Comparison of ENCODE assay signal across 24 mouse cellular contexts in the genomic region with DNA sequence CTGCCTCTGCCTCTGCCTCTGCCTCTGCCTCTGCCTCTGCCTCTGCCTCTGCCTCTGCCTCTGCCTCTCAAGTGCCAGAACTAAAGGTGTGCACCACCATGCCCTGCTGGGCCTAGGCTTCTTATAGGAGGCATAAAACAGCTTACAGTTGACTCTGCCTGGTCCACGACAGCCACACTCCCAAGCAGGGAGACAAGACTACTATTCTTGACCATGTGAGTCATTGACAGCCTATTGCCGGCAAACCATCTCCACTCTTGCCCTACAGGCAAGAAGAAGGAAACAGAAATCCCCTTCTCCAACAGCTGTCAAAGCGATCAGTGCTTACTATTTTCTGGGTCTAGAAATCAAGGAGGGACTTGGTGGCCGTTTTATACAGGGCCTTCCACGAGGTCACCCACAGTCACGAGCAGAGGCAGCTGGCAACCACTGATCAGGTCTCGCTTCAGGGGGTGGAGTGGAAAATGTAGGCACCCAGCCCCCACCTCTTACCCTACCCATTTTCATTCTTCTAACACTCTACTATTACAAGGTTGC. TPM values are rescaled to one million over a fixed set of nuclear protein-coding genes. Genes with fewer than 3 reads are reported as not detected.
DNase-seq lines count a peak whose midpoint lies in the region; ATAC-seq and TF ChIP-seq lines count a peak whose summit lies in the region.
"Had no signal": no experiment of that assay in that cellular context is flagged by ENCODE, and none has a peak within 500 bp of the region (broad histone marks: within the 10 kb centered on the region; RNA-seq: fewer than 3 reads in every experiment).

No protein-coding gene starts in this region.

- no peak overlapping the region for H3K4me2 ChIP-seq in myocyte (ENCODE audit: low read depth)
- H3K4me2 ChIP-seq: embryonic facial prominence, embryonic 13.5 days; embryonic facial prominence, embryonic 15.5 days; forebrain, embryonic 12.5 days had no signal

- no peak overlapping the region for H3K4me3 ChIP-seq in myocyte
- H3K4me3 ChIP-seq: embryonic facial prominence, embryonic 13.5 days; embryonic facial prominence, embryonic 15.5 days; erythroblast, embryonic 14.5 days; forebrain, embryonic 10.5 days; forebrain, embryonic 12.5 days had no signal

- H3K27me3 ChIP-seq in myocyte (ENCODE audit: control insufficient read depth, insufficient read depth, insufficient read length), result no peaks in the 10 kb centered on the region
- H3K27me3 ChIP-seq: embryonic facial prominence, embryonic 13.5 days; embryonic facial prominence, embryonic 15.5 days; forebrain, embryonic 12.5 days; Patski had no signal

- no peaks in the 10 kb centered on the region for H3K36me3 ChIP-seq in myocyte (ENCODE audit: control insufficient read depth, insufficient read depth)
- H3K36me3 ChIP-seq: embryonic facial prominence, embryonic 13.5 days; embryonic facial prominence, embryonic 15.5 days; forebrain, embryonic 10.5 days; forebrain, embryonic 12.5 days had no signal

- DNase-seq in frontal cortex, postnatal 10 days (ENCODE audit: low spot score in 2 of 2), result no peak
- DNase-seq in MN1 (ENCODE audit: low spot score), result no peak
- no peak for DNase-seq in layer of hippocampus, adult 11-12 months (ENCODE audit: low spot score)
- DNase-seq: adrenal gland, adult 8-10 months; adrenal gland, postnatal 14 days; adrenal gland, postnatal 36 days; cerebellum, adult 11 months; cerebellum, adult 18-20 months; cerebellum, adult 8-10 months; cerebellum, adult 9-11 months; cerebellum, postnatal 14 days; cerebellum, postnatal 36 days; embryo, embryonic 11 days had no signal

- no peak overlapping the region for H3ac ChIP-seq in myocyte (ENCODE audit: control insufficient read depth, insufficient read length)

- ATAC-seq in frontal cortex, adult (ENCODE audit: low TSS enrichment), result peak; percentile 51; the same call in 1 of the 2 replicates
- ATAC-seq: activated CD4-positive, CD25-positive, alpha-beta regulatory T cell, adult 4 months; forebrain, embryonic 14.5 days; forebrain, embryonic 16.5 days; Patski had no signal

- TF ChIP-seq POLR2A in myocyte (IDR thresholded peaks at IDR 0.05; ENCODE audit: insufficient read length, low read depth), result no peak

- no peaks in the 10 kb centered on the region for H3K79me2 ChIP-seq in myocyte (ENCODE audit: control insufficient read depth, insufficient read depth)

TF ChIP-seq in myocyte, 11 proteins besides CTCF, POLR2A, EP300 and RAD21:
- TF ChIP-seq USF1 (IDR thresholded peaks at IDR 0.05; ENCODE audit: low read depth), result no peak
- TF ChIP-seq MAX (IDR thresholded peaks at IDR 0.05; ENCODE audit: low read depth), result no peak
- no peak for TF ChIP-seq CEBPB (IDR thresholded peaks at IDR 0.05; ENCODE audit: insufficient read depth, poor library complexity, severe bottlenecking)
- no peak for TF ChIP-seq TCF12 (IDR thresholded peaks at IDR 0.05; ENCODE audit: insufficient read depth, poor library complexity, severe bottlenecking)
- TF ChIP-seq POLR2AphosphoS2 (IDR thresholded peaks at IDR 0.05; ENCODE audit: insufficient read length, low read depth), result no peak
- TF ChIP-seq SRF (IDR thresholded peaks at IDR 0.05; ENCODE audit: control insufficient read depth, insufficient read length, low read depth), result no peak
- no peak for TF ChIP-seq REST (IDR thresholded peaks at IDR 0.05; ENCODE audit: insufficient read depth, insufficient read length)
- TF ChIP-seq E2F4 (IDR thresholded peaks at IDR 0.05; ENCODE audit: insufficient read depth), result no peak
- TF ChIP-seq MYOG (IDR thresholded peaks at IDR 0.05; ENCODE audit: control insufficient read depth in 1 of 3, insufficient read depth in 1 of 3, insufficient read length in 2 of 3, low read depth in 2 of 3), result peak in 2 of 3 experiments; percentile 64 to 76
- TF ChIP-seq MYOD1 (IDR thresholded peaks at IDR 0.05; ENCODE audit: control insufficient read depth in 1 of 3, insufficient read length in 2 of 3, low read depth in 2 of 3), result peak; percentile 43 to 61 (median 55)
- no peak for TF ChIP-seq TCF3 (IDR thresholded peaks at IDR 0.05; ENCODE audit: insufficient read length, low read depth)

RNA-seq across cellular contexts. Expression of a gene that starts 53.5 kb away (rescaled TPM):
- polyA plus RNA-seq in myocyte (2012; fragmentation: generic; extraction: Trizol), result 127 TPM
